Comparison of ENCODE assay signal across 17 mouse cellular contexts in the genomic region with DNA sequence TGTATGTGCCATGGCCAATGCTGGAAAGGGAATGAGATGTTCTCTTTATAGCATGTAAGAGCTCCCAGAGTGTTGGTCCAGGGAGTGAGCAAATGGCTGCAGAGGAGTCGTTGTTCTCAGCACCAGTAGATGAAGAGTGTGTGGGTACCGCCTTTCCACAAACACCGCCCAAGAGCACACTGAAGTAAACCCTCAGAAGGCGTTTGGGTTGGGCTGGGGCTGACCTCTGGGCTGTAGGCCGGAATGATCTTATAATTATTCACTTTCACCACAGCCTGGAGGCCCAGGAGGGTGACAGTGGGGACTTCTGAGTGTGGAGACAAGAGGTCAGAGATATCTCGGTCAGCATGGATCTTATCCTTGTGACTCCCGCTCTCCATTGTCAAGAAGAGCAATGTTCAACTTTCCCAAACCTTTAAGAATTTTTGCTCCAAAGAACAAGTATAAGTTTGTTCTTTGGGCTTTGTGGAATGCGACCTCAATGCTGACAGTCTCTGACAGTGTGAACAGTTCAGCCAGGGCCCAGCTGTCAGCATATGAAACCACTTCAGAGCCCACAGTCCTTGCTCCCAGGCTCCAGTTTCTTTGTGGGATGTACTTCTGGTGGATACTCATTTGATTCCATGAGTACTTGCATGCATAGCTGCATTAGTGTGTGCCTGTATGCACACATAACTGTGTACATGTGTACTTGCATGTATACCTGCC. TPM values are rescaled to one million over a fixed set of nuclear protein-coding genes. Genes with fewer than 3 reads are reported as not detected.
DNase-seq lines count a peak whose midpoint lies in the region; ATAC-seq and TF ChIP-seq lines count a peak whose summit lies in the region.
"Had no signal": no experiment of that assay in that cellular context is flagged by ENCODE, and none has a peak within 500 bp of the region (broad histone marks: within the 10 kb centered on the region; RNA-seq: fewer than 3 reads in every experiment).

No protein-coding gene starts in this region.

- no peak for TF ChIP-seq CTCF in kidney, adult 2 months (conservative IDR thresholded peaks at IDR 0.05; ENCODE audit: insufficient read depth, insufficient read length, low read depth, low read length)

- H3K27ac ChIP-seq in embryonic facial prominence, embryonic 13.5 days: peak overlapping the region; percentile 39; the same call in 1 of the 2 replicates
- no peak overlapping the region; the same call in 1 of the 2 replicates for H3K27ac ChIP-seq in embryonic facial prominence, embryonic 10.5 days (replicated peaks)
- no peak overlapping the region for H3K27ac ChIP-seq in kidney, adult 2 months (ENCODE audit: insufficient read depth, low read depth, low read length)
- H3K27ac ChIP-seq: gastrocnemius, adult 2 months; layer of hippocampus, adult 2 months; macrophage; midbrain, embryonic 15.5 days had no signal

- H3K27me3 ChIP-seq in embryonic facial prominence, embryonic 13.5 days: no peaks in the 10 kb centered on the region
- no peaks in the 10 kb centered on the region for H3K27me3 ChIP-seq in embryonic facial prominence, embryonic 10.5 days (replicated peaks; ENCODE audit: low read depth, poor library complexity, severe bottlenecking)
- no peaks in the 10 kb centered on the region for H3K27me3 ChIP-seq in kidney, adult 2 months (replicated peaks; ENCODE audit: control insufficient read depth, insufficient read depth, low read length)
- H3K27me3 ChIP-seq: midbrain, embryonic 15.5 days had no signal

- TF ChIP-seq POLR2A in kidney, adult 2 months (IDR thresholded peaks at IDR 0.05; ENCODE audit: low read depth, low read length): no peak

- H3K9ac ChIP-seq in embryonic facial prominence, embryonic 13.5 days: no peak overlapping the region
- H3K9ac ChIP-seq: midbrain, embryonic 15.5 days had no signal

- H3K4me1 ChIP-seq in embryonic facial prominence, embryonic 13.5 days: peaks cover 25% of the 10 kb centered on the region
- H3K4me1 ChIP-seq in embryonic facial prominence, embryonic 10.5 days: peaks cover 32% of the 10 kb centered on the region
- peaks cover 7% of the 10 kb centered on the region; the same call in 1 of the 2 replicates for H3K4me1 ChIP-seq in kidney, adult 2 months (ENCODE audit: control insufficient read depth, insufficient read depth, low read length)
- H3K4me1 ChIP-seq: midbrain, embryonic 15.5 days had no signal

- H3K4me3 ChIP-seq in embryonic facial prominence, embryonic 13.5 days: no peak overlapping the region
- no peak overlapping the region for H3K4me3 ChIP-seq in embryonic facial prominence, embryonic 10.5 days
- no peak overlapping the region for H3K4me3 ChIP-seq in kidney, adult 2 months (ENCODE audit: insufficient read depth, low read depth, low read length)
- H3K4me3 ChIP-seq: gastrocnemius, adult 2 months; layer of hippocampus, adult 2 months; midbrain, embryonic 15.5 days had no signal

- DNase-seq in embryonic facial prominence, embryonic 10.5 days (ENCODE audit: low spot score): no peak
- DNase-seq in kidney, adult 2 months: peak; percentile 28
- DNase-seq in kidney, adult 11 months: no peak
- peak; percentile 61 for DNase-seq in 3T3-L1 (ENCODE audit: low read depth, low spot score)
- peak; percentile 20 for DNase-seq in kidney, postnatal 14 days
- no peak for DNase-seq in adrenal gland, postnatal 14 days
- no peak for DNase-seq in adrenal gland, adult 2 months
- DNase-seq: cerebellum, adult 8-10 months; gastrocnemius, adult 2 months; liver had no signal

- no peak overlapping the region for H3K4me2 ChIP-seq in embryonic facial prominence, embryonic 13.5 days
- H3K4me2 ChIP-seq: heart, embryonic 11.5 days; midbrain, embryonic 15.5 days had no signal

- no peak for ATAC-seq in embryonic facial prominence, embryonic 13.5 days (ENCODE audit: insufficient number of reproducible peaks, insufficient read depth, low FRiP score, low TSS enrichment, low read depth)
- ATAC-seq: forebrain, embryonic 14.5 days; hindbrain, embryonic 16.5 days; midbrain, embryonic 15.5 days had no signal

- WGBS in embryonic facial prominence, embryonic 13.5 days: 53% methylated on average over 8 of the region's 8 CpGs
- 63% methylated on average over 8 of the region's 8 CpGs for WGBS in embryonic facial prominence, embryonic 10.5 days
- 55% methylated on average over 8 of the region's 8 CpGs for WGBS in kidney, adult 2 months

- H3K9me3 ChIP-seq in embryonic facial prominence, embryonic 13.5 days: no peaks in the 10 kb centered on the region
- H3K9me3 ChIP-seq in embryonic facial prominence, embryonic 10.5 days: no peaks in the 10 kb centered on the region
- H3K9me3 ChIP-seq: midbrain, embryonic 15.5 days had no signal

- no peaks in the 10 kb centered on the region for H3K36me3 ChIP-seq in embryonic facial prominence, embryonic 13.5 days
- H3K36me3 ChIP-seq in embryonic facial prominence, embryonic 10.5 days (replicated peaks): no peaks in the 10 kb centered on the region
- no peaks in the 10 kb centered on the region for H3K36me3 ChIP-seq in kidney, adult 2 months (ENCODE audit: control insufficient read depth, insufficient read depth, low read length)
- H3K36me3 ChIP-seq: midbrain, embryonic 15.5 days had no signal

RNA-seq across cellular contexts. Expression of gene Irf2bp2, which starts 53.0 kb away (rescaled TPM):
- 11.1 and 13.5 TPM in 2 replicates for polyA plus RNA-seq in embryonic facial prominence, embryonic 13.5 days (2015; fragmentation: Nextera tagmentation; extraction: Ambion mirVana)
- 4.5 and 5.4 TPM in 2 replicates for polyA plus RNA-seq in embryonic facial prominence, embryonic 10.5 days (2016; fragmentation: Nextera tagmentation; extraction: Ambion mirVana)
- 40.6 and 46.6 TPM in 2 replicates for polyA plus RNA-seq in kidney, adult 2 months (2012; rRNA removed)
- 97.2 and 105 TPM in 2 replicates for total RNA-seq in adrenal gland, postnatal 14 days (2021)
- 10 to 100 TPM; 89.4 to 92.0 TPM for total RNA-seq in adrenal gland, adult 2 months (2021)
- 111 and 120 TPM in 2 replicates for polyA plus RNA-seq in adrenal gland, adult 2 months (2012; rRNA removed)

Comparison
In these comparisons a context has a peak if more than half of its experiments do, and no peak if none do; other contexts are left out.
1. DNase-seq: peak in kidney, adult 2 months (single experiment), 3T3-L1 (single experiment) and kidney, postnatal 14 days (single experiment); none in embryonic facial prominence, embryonic 10.5 days (single experiment), kidney, adult 11 months (single experiment), adrenal gland, postnatal 14 days (single experiment) and adrenal gland, adult 2 months (single experiment).